Mouse (Mus musculus) hindbrain, embryonic 15.5 days (tissue): Measurements from ENCODE around the gene A930018P22Rik. TPM values are rescaled to one million over a fixed set of nuclear protein-coding genes. Genes with fewer than 3 reads are reported as not detected.

Experiments used
- ATAC-seq: fragments of 200-750 bp; cut with Nextera tagmentation; 2 replicates; pipeline ENCODE4 v1.8.0; 2017; ENCODE audit warnings: low read depth, moderate number of reproducible peaks, moderate TSS enrichment; ENCODE audit not compliant: low FRiP score
- H3K27ac ChIP-seq: fragments of 300-500 bp; sonication (generic); replicated peaks from 2 replicates; pipeline ENCODE4 v1.5.1; 2015; ENCODE audit warnings: mild to moderate bottlenecking, inconsistent platforms
- H3K27me3 ChIP-seq: fragments of 300-500 bp; sonication (generic); 2 replicates; pipeline ENCODE4 v1.6.1; 2015; ENCODE audit warnings: control low read depth, inconsistent platforms
- H3K36me3 ChIP-seq: fragments of 300-500 bp; sonication (generic); 2 replicates; pipeline ENCODE4 v1.6.1; 2015; ENCODE audit warnings: control low read depth, inconsistent platforms
- H3K4me1 ChIP-seq: fragments of 300-500 bp; sonication (generic); replicated peaks from 2 replicates; pipeline ENCODE4 v1.6.1; 2015; ENCODE audit warnings: control low read depth, inconsistent platforms
- H3K4me2 ChIP-seq: fragments of 300-500 bp; sonication (generic); 2 replicates; pipeline ENCODE4 v1.6.1; 2015; ENCODE audit warnings: moderate library complexity, mild to moderate bottlenecking, inconsistent platforms
- H3K4me3 ChIP-seq: fragments of 300-500 bp; sonication (generic); 2 replicates; pipeline ENCODE4 v1.5.1; 2015; ENCODE audit warnings: mild to moderate bottlenecking, inconsistent platforms
- H3K9ac ChIP-seq: fragments of 300-500 bp; sonication (generic); 2 replicates; pipeline ENCODE4 v1.6.1; 2015; ENCODE audit warnings: inconsistent platforms
- H3K9me3 ChIP-seq: fragments of 300-500 bp; sonication (generic); 2 replicates; pipeline ENCODE4 v1.6.1; 2016; ENCODE audit warnings: control low read depth, inconsistent platforms
- WGBS: fragments of 180-500 bp; shearing (Covaris S2); methylation state at CpG from one replicate; pipeline ENCODE4 v1.1.7; 2015; 5-methylcytosine and 5-hydroxymethylcytosine counted together
- polyA plus RNA-seq: library from polyadenylated mRNA; unstranded; fragments of >200 nt; fragmentation: Nextera tagmentation; extraction: Ambion mirVana; gene quantifications from 2 replicates; pipeline ENCODE4 v1.2.1, GENCODE M21; 2015

The A930018P22Rik gene
- polyA plus RNA-seq, 1 experiment from 2014 or later = not detected

DNA sequence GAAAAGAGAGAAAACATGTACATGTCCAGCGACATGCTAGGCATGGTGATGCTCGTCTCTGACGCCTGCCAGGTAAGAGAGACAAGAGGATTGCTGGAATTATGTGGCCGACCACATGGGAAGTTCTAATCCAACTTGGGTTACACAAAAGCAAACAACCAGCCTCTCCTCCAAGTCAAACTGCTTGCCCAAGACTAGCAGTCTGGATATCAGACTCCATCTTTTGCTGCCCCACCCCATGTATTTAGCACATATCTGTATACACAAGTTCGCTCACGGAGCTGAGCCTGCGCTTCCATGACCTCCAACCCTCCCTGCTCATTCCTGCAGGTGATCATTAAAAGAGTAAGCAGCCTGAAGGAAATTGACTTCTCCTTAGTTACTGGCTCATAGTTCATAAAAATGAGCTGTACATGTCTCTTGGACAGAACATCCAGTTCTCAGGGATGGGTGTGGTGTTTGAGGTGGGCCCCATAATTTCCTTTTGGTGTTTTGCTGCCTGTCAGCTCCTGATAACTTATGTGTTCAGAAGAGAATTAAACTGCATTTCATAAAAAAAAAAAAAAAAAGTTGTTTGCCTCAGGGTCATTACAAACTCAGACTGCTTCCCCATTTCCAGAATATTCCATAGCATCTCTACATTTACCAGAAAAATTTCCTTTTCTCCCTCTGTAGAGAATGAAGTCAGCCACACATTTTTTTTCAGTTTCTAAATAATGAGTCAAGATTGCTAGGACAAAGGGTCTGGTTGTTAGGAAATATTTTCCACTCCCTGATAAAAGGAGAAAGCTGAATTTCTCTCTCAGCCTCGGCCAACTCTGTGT is 676 bp upstream of the A930018P22Rik start:
- H3K9me3 ChIP-seq = no peaks in the 10 kb centered on the region
- no peak for ATAC-seq
- peaks cover 11% of the 10 kb centered on the region for H3K4me1 ChIP-seq
- H3K9ac ChIP-seq = peak overlapping the region; percentile 68
- peak overlapping the region; percentile 69 for H3K27ac ChIP-seq
- WGBS = 81% methylated on average over 8 of the region's 8 CpGs
- 0 out of 2 replicates have a peak, but pooled peaks cover 11% of the 10 kb centered on the region for H3K27me3 ChIP-seq
- peak overlapping the region; percentile 98 for H3K4me2 ChIP-seq
- H3K4me3 ChIP-seq = peak overlapping the region; percentile 66
- no peaks in the 10 kb centered on the region for H3K36me3 ChIP-seq

DNA sequence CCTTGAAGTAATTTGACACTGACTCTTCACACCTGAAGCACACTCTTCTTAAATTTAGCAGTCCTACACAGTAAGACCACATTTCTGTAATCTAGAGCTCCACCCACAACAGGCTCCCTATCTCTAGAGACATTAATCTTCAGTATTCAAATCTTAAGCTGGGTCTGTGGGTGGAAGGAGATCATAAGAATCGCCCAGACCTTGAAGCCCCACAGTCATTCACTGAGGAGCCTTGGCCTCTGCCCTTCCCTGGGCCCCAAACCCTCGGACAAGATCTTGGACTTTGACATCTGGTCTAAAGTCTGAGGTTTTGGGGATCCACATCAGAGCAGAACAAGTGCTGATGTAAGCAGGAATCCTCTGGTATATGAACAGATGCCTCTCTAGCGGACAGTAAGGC is 971 bp downstream of the A930018P22Rik start:
- H3K4me3 ChIP-seq = peak overlapping the region; percentile 66; the same call in 1 of the 2 replicates
- H3K4me1 ChIP-seq = peaks cover 11% of the 10 kb centered on the region
- ATAC-seq = peak; percentile 31
- no peaks in the 10 kb centered on the region for H3K9me3 ChIP-seq
- no peak overlapping the region for H3K27ac ChIP-seq
- WGBS = 38% methylated on average over 3 of the region's 3 CpGs
- H3K36me3 ChIP-seq = no peaks in the 10 kb centered on the region
- H3K27me3 ChIP-seq = 0 out of 2 replicates have a peak, but pooled peaks cover 11% of the 10 kb centered on the region
- H3K4me2 ChIP-seq = peak overlapping the region; percentile 98
- H3K9ac ChIP-seq = no peak overlapping the region

DNA sequence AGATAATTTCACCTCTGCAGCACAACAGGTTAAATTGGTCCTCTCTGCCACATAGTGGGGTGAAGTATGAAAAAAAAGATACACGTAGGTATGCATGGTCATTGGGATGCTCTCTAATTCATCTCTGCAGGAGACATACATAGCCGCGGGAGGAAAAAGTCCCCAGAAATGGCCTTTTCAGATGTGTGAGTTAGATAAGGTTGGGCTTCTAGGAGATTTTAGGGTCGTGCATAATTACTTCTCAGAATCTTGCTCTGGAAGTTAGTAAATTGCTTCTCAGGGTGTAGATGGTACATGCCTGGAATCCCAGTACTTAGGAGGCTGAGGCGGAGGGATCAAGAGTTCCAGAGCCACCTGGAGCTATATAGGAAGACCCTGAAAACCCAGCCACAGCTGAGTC is 1.5 kb downstream of the A930018P22Rik start:
- H3K4me3 ChIP-seq = no peak overlapping the region
- 83% methylated on average over 5 of the region's 5 CpGs for WGBS
- ATAC-seq = no peak
- H3K27me3 ChIP-seq = 0 out of 2 replicates have a peak, but pooled peaks cover 11% of the 10 kb centered on the region
- H3K4me2 ChIP-seq = no peak overlapping the region
- no peak overlapping the region for H3K9ac ChIP-seq
- H3K27ac ChIP-seq = no peak overlapping the region
- H3K9me3 ChIP-seq = no peaks in the 10 kb centered on the region
- H3K36me3 ChIP-seq = no peaks in the 10 kb centered on the region
- H3K4me1 ChIP-seq = peaks cover 11% of the 10 kb centered on the region

DNA sequence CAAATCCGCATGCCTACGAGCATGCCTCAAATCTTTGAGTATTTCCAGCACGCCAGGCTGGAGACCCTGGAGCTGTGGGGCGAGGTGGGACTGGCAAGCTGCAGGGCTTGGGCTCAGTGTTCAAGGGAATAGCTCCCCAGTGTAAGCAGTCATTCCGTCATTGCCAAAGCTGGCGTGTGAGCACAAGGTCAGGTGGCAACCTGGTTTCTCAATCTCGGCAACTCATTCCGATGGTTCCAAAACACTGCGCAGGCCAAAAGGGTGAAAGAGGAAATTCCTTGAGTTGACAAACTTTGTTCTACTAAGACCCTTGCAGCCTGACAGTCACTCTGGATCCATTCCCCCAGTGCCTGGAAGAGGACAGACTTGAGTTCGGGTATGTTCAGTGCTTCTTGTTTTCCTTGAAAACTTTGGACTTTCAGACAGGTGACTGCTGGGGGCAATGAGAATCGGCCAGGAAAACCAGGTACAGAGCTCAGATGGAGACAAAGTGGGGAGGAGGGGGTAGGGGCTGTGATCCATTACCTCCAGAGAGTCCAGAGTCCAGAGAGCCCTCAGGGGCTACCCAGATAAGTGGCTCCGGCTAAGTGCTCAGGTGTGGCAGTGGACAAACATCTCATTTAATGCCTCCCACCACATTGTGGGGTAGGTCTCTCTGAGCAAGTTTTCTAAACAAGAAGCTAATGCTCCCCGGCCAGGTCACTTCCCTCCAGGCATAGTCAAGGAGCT is 6.4 kb downstream of the A930018P22Rik start:
- Histone ChIP-seq H3K4me1 (no peaks in the 10 kb centered on the region), H3K27me3 (0 out of 2 replicates have a peak, but pooled peaks cover 11% of the 10 kb centered on the region), H3K9ac (no peak overlapping the region), H3K4me3 (no peak overlapping the region), H3K4me2 (no peak overlapping the region), H3K27ac (no peak overlapping the region), H3K36me3 (no peaks in the 10 kb centered on the region), H3K9me3 (no peaks in the 10 kb centered on the region)
- ATAC-seq = no peak
- WGBS = 91% methylated on average over 13 of the region's 13 CpGs

DNA sequence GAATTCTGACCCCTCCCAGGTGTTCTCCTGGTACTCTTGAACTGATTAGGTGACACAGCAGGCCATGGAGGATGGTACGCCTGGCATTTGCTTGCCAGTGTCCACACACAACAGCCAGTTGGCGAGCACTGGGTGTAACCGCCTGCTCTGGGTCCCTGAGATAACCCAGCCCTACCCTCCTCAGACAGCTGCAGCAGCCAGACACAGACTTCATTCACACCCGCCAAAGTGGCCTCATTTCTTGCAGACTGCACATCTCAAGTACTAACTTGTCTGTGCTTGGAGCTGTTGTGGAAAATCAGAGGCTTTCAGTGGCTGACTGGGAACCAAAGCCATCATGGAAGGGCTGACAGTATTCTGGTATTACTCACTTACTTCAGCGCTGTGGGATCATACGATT is 7.6 kb downstream of the A930018P22Rik start:
- 78% methylated on average over 6 of the region's 6 CpGs for WGBS
- no peak overlapping the region for H3K27ac ChIP-seq

DNA sequence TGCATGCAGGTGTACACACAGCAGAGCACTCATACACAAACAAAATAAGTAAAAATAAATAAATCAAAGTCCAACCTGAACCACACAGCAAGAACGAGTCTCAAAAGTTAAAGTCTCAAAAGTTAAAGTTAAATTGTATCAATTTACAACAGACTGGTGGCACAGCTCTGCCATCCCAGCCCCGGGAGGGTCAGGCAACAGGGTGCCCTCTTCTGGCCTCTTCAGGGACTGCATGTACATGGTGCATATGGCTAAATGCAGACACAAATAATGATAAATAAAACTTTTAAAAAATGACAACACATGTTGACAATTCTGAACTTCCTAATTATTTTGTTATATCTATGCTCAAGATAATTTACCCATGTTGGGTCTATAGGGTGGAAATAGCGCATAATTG is 8.4 kb downstream of the A930018P22Rik start:
- 63% methylated on average over 3 of the region's 3 CpGs for WGBS

More for the DNA sequence above, 7.6 kb downstream of the A930018P22Rik start:
- Histone ChIP-seq H3K4me2 (no peak overlapping the region), H3K9me3 (no peaks in the 10 kb centered on the region), H3K36me3 (no peaks in the 10 kb centered on the region), H3K4me3 (no peak overlapping the region), H3K9ac (no peak overlapping the region), H3K27me3 (0 out of 2 replicates have a peak, but pooled peaks cover 8% of the 10 kb centered on the region), H3K4me1 (no peaks in the 10 kb centered on the region)
- ATAC-seq = no peak

DNA sequence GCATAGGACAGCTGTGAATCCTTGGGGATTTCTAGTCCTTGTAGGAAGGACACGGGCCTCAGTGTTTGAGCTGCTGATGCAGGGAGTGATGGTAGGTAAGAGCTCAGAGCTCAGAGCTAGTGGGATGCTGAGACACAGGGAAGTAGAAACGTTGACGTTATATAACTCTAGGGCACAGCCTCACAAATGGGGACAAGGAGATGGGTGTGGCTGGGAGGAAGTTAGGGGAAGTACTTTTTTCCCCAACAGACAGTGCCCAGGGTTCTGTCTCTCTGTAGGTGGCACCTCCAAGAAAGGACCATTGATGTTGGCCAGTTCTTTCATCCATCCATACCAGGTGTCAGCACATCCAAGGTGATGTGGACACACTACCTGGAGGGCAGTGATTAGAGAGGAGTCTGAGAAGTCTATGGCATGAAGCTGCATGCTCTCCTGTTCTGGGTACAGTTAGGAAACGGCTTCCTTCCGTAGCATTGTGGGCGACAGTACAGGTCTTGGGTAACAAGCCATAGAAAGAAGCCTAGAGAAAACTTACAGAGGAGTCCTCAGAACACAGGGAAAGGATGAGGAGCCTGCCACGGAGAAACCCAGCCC is 9.8 kb downstream of the A930018P22Rik start:
- no peak for ATAC-seq
- no peak overlapping the region for H3K4me3 ChIP-seq
- no peak overlapping the region for H3K4me2 ChIP-seq
- H3K27me3 ChIP-seq = no peaks in the 10 kb centered on the region
- H3K27ac ChIP-seq = no peak overlapping the region
- H3K9me3 ChIP-seq = no peaks in the 10 kb centered on the region
- H3K36me3 ChIP-seq = no peaks in the 10 kb centered on the region
- H3K9ac ChIP-seq = no peak overlapping the region
- no peaks in the 10 kb centered on the region for H3K4me1 ChIP-seq
- 83% methylated on average over 7 of the region's 7 CpGs for WGBS

More for the DNA sequence above, 8.4 kb downstream of the A930018P22Rik start:
- H3K9ac ChIP-seq = no peak overlapping the region
- no peak for ATAC-seq
- H3K27me3 ChIP-seq = 0 out of 2 replicates have a peak, but pooled peaks cover 3% of the 10 kb centered on the region
- H3K9me3 ChIP-seq = no peaks in the 10 kb centered on the region
- H3K4me3 ChIP-seq = no peak overlapping the region
- no peak overlapping the region for H3K4me2 ChIP-seq
- no peaks in the 10 kb centered on the region for H3K36me3 ChIP-seq
- no peaks in the 10 kb centered on the region for H3K4me1 ChIP-seq
- no peak overlapping the region for H3K27ac ChIP-seq

DNA sequence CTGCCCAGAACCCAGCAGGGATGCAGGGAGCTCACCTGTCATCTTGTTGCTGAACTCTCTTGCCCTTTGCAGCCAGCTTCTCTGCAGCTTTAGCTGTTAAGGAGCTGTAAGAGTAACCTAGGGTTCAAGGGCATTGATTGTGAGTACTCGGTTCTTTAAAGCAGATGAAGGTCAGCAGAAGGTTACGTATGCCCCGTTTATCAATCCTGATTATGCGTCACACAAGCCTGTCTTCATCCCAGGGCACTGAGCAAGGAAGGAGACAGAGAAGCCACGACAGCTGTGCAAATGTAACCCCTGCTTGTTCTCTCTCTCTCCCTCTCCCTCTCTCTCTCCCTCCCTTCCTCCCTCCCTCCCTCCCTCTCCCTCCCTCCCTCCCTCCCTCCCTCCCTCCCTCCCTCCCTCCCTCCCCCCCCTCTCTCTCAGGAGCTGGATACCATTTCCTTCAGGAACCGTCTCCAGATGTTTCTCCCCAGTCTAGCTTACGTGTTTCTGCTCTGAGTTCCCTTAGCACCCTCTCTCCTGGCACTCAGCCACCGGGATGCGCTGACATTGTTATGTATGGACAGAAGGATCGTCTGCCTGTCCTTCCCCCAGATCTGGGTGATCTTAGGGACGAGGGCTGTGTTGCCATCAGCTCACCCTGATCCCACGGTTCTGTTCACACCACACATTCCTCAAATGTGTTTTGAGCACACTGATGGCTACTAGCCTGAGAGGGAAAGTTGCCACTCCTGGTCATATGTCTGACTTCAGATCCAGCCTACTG is 10.7 kb downstream of the A930018P22Rik start:
- H3K4me1 ChIP-seq = no peaks in the 10 kb centered on the region
- no peak overlapping the region for H3K9ac ChIP-seq
- 49% methylated on average over 11 of the region's 12 CpGs for WGBS
- no peak overlapping the region for H3K27ac ChIP-seq
- H3K36me3 ChIP-seq = no peaks in the 10 kb centered on the region
- H3K4me3 ChIP-seq = no peak overlapping the region
- H3K4me2 ChIP-seq = no peak overlapping the region
- no peaks in the 10 kb centered on the region for H3K9me3 ChIP-seq
- no peak for ATAC-seq
- H3K27me3 ChIP-seq = no peaks in the 10 kb centered on the region

DNA sequence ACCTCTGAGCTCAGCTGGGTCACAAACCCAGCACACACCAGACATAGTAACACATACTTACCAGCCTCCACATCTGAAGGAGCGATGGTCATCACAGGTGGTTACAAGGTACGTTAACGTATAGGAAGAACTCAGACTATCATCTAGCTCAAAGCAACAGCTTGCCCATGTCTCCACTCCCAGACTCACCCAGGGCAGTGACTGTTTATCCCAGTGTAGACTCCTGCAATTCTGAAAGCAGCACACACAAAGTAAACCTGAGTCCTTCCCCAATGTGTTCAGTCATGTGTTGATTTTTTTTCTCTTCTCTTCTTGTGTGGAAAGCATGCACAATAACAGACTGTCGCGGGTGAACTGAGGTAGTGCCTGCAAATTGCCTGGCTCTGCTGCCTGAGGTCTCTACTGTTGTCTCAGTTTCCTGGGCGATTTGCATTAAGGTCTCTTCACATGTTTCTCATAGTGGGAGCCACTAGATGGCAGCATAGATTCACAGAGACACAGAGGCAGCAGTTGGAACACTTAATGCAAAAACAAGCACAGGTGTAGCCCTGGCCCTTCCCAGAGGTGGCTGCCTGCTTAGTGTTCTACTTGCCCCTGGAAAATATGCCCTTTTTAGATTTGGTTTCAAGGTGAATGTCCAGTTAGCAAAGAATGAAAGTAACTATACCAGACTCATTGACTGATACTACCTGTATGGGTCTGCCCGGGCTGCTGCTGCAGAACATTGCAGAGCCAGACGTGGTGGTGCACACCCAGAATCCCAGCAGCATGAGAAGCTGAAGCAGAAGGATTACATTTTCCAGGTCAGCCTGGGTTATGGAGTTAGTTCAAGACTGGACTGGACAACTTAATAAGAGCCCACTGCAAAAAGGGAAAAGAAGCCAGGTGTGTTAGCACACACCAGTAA is 11.8 kb downstream of the A930018P22Rik start:
- H3K9me3 ChIP-seq = no peaks in the 10 kb centered on the region
- H3K4me3 ChIP-seq = no peak overlapping the region
- ATAC-seq = peak; percentile 77
- no peak overlapping the region for H3K4me2 ChIP-seq
- 50% methylated on average over 8 of the region's 8 CpGs for WGBS
- no peak overlapping the region for H3K27ac ChIP-seq
- H3K9ac ChIP-seq = no peak overlapping the region
- no peaks in the 10 kb centered on the region for H3K4me1 ChIP-seq
- no peaks in the 10 kb centered on the region for H3K36me3 ChIP-seq
- no peaks in the 10 kb centered on the region for H3K27me3 ChIP-seq

DNA sequence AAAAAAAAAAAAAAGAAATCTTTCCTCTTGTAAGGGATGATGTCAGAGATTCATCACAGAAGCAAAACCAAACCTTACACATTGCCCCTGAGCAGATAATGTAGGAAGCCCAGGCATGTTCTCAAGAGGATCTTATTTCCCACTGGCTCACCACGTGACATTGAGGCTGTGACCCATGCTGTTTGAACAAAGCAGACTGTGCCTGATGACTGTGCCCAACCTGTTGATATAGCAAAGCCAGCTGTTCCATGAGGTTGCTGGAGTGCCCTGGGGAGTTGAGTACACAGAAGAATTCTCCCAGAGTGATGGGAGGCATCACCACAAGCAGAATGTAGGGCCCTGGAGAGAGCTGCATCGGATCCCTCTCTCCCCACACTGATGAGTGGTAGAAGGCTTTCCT is 13.4 kb downstream of the A930018P22Rik start:
- 50% methylated on average over 2 of the region's 2 CpGs for WGBS
- H3K9ac ChIP-seq = no peak overlapping the region
- no peak overlapping the region for H3K27ac ChIP-seq
- no peaks in the 10 kb centered on the region for H3K4me1 ChIP-seq
- no peak overlapping the region for H3K4me2 ChIP-seq
- ATAC-seq = no peak
- no peak overlapping the region for H3K4me3 ChIP-seq
- H3K27me3 ChIP-seq = no peaks in the 10 kb centered on the region
- no peaks in the 10 kb centered on the region for H3K9me3 ChIP-seq
- H3K36me3 ChIP-seq = no peaks in the 10 kb centered on the region

DNA sequence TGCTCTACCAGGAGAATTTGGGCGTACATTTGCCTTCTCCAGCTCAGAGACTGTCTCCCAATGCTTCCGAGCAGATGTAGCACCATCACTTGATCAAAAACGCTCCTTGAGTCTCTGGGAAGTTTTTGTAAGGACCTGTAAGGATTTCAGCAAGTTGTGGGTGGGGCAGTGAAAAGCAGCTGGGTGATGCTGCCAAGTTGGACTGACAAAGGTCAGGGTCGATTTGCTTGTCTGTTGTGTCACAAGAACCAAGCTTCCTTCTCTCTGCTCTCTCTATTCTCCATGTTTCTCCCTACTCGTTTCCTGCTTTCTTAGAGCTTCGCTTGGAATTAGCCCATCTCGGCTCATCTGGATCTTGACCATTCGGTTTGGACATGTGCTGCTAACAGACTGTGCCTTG is 19.6 kb downstream of the A930018P22Rik start:
- ATAC-seq = no peak
- H3K4me1 ChIP-seq = no peaks in the 10 kb centered on the region
- no peaks in the 10 kb centered on the region for H3K27me3 ChIP-seq
- H3K9me3 ChIP-seq = no peaks in the 10 kb centered on the region
- no peak overlapping the region for H3K4me3 ChIP-seq
- no peak overlapping the region for H3K4me2 ChIP-seq
- no peak overlapping the region for H3K27ac ChIP-seq
- no peaks in the 10 kb centered on the region for H3K36me3 ChIP-seq
- H3K9ac ChIP-seq = no peak overlapping the region
- 90% methylated on average over 8 of the region's 8 CpGs for WGBS
